Mouse (Mus musculus): ENCODE data around the gene Hpse2. TPM values are rescaled to one million over a fixed set of nuclear protein-coding genes. Genes with fewer than 3 reads are reported as not detected.

Hpse2 gene
- total RNA-seq, 2 experiments from 2014 or later, result 0.53 to 0.57 TPM

DNA sequence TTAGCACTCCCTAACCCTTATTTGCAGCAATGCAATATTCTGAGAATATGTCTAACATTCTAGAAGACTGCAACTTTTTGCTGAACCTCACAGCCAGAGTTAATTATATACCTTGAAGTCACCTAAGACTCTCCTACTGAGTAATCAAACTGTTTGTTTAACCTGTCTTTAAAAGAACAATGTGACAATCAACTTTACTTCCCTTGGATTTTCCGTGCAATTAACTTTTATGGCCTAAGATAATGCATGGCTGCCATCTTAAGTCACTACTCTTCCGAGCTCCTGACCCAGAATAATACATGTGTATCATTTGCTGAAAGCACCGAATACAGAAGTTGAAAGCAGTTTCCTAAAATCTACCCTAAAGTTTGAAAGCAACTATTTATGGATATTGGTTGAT is 407.6 kb downstream of the Hpse2 start:
- intact Hi-C loops (cut with DNase I), result no loop called here
- DNase-seq, result no peak

DNA sequence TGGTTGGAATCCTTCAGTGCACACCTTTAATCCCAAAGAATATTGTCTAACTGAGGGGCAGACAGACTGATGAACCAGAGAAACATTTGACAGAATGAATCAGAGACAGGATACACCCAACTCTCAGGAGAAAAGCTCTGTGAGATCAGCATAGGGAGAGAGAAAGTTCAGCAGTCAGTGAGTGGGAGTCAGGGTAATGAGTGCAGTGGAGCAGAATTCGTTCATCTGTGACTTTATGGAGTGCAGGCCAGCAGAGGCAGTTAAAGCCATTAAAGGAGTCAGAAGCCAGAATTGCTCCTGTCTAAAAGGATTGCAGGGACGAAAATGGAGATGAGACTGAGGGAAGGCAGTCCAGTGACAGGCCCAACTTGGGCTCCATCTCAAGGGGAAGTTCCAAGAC is 410.2 kb downstream of the Hpse2 start:
- intact Hi-C loops (cut with DNase I), result no loop called here
- no peak for DNase-seq

DNA sequence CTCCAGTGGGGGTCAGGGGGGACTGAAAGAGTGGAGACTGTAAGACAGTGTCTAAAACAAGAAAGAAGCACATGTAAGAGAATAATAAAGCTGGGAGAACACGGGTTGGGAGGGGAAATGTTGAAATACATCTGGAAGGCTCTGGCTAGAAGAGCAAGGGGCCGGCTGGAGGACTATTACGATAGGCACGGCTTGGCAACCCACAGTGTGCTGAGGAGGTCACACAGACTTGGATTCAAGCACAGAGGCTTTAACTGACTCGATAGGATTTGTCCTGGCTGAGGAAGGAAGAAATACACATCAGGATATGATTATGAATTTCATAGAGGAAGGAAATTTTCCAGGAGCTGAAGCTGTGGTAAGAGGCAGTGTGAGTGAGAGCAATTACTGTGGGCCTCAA is 414.4 kb downstream of the Hpse2 start:
- intact Hi-C loops (cut with DNase I), result no loop called here
- DNase-seq, result peak; percentile 13 to 31

DNA sequence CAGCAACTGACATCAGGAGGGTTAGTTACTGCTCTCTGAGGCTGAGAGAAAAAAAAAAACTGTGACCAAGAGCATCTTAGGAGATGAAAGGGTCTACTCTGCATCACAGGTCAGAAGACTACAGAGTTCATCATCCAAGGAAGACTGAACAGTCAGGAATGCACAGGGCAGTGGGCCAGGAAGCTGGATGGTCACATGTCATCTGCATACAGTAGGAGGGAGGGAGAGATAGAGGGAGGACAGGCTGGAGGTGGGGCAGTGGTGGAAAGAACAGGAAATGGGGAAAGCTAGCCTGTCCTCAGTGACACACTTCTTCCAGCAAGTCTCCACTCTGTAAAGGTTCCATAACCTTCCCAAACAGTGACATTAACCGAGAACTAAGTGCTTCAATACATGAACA is 423.0 kb downstream of the Hpse2 start:
- intact Hi-C loops (cut with DNase I), result no loop called here
- DNase-seq, result peak in 1 of 2 experiments; percentile 16

DNA sequence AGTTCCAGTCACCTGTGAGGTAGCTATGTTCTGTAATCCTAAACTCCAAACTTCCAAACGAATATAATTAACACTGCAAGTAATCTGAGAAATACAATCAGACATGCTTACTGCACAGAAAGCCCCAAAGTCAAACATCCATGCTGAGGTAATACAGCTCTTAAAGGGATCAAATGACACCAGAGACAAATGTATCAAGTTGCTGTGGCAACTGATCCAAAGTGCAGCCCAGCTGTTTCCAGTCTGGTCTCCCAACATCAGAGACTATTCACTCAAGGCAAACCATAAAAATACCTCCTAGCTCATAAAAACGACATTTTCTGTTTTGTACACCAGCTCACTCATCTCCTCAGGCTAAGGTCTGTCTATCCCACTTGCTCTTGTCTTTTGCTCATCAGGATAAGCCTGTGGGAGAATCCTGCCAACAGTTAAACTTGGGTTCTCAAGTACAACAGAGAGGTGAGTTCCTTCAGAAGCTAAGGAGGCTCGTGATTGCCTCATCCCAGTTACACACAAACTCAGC is 440.0 kb downstream of the Hpse2 start:
- no peak for DNase-seq
- intact Hi-C loops (cut with DNase I), result no loop called here

DNA sequence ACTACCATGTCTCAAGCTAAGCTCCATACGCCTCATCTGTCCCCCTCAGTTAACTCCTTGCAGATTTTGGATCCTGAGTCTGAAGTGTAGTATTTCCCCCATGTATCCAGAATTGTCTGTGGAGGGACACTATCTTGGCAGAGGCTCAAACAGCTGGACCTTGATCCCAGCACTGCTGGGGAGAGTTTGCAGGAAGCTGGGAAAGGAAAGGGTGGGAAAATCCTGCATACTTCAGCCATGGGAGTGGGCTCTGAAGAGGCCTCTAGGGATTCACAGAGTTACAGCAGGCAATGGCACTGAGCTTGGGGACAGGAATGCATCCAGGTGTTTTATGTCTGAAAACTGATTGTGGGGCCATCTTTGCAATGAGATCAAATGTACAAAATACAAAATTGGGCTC is 450.6 kb downstream of the Hpse2 start:
- peak; percentile 13 to 16 for DNase-seq
- intact Hi-C loops (cut with DNase I), result no loop called here

DNA sequence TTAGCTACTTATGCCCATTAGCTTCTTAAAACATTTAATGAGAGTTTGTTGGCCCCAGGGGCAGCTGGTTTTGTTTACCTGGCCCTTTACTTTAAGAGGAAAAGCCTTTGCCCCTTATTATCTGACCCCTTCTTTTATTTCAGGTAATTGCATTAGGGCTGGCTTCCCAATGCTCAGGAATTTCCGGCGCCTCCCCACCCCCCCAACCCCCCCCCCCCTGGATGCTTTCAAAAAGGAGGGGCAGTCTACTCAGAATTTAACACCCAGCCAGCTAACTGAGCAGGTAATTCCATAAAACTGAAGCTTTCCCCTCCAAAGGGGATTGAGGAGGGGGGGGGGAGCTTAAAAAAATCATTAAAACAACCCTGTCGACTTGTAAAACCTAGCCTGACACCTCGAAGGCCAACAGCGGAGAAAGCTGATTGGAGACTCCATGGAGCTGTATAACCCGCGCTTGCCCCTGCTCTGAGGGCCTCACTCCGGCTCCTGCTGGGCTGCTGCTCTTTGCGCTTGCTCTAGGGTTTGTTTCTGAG is 451.4 kb downstream of the Hpse2 start:
- intact Hi-C loops (cut with DNase I), result no loop called here
- no peak for DNase-seq

DNA sequence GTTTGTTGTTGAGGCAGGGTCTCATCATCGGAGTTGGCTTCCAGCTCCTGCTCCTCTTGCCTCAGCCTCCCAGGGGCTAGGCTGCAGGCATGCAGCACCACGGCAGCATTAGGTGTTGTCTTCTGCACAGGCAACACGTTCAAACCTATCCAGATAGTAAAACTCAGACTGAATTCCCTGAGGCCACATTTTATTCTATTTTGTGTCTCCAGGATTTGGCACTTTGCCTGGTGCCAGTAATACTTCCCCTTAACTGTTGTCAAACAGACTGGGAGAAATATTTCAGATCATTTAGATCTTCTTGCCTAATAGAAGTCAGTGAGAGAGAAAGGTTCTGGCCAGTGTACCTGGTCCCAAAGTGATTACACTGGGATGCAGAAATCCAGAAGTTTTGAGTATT is 458.5 kb downstream of the Hpse2 start:
- intact Hi-C loops (cut with DNase I), result no loop called here
- no peak for DNase-seq

DNA sequence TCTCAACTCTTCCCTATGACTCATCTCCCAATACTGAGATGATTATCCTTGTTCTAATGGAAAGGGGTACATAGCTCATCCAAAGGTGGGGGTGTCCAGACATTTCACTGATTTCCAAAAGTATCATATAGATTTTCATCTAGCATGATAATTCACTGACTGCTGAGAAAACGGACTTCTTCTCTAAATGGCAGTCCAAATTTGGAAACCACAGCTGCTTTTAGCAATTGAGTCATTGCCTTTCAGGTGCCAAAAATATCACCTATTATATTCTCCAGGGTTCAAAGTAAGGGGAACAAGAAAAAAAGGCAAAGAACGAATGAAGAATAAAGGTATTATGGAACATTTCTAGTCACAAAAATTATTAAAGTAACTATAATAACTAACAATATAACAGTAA is 459.9 kb downstream of the Hpse2 start:
- intact Hi-C loops (cut with DNase I), result no loop called here
- no peak for DNase-seq

DNA sequence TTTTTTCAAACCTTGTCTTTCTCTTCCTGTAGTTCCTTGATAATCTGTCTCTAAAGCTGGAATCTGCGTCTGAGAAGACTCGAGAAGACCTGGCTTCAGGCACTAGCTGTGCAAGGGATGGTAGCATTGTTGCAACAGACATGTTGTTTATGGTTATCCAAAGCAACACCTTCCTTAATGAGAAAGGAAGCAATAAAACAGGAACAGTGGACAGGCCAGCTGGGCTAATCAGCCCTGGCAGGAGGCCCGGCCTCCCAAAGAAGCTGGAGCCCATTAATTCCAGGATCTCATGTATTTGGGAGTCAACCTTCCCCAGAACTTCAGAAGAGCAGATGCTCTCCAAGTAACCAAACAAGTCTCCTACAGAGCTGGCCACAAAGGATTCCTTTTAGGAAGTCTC is 465.5 kb downstream of the Hpse2 start:
- intact Hi-C loops (cut with DNase I), result no loop called here
- peak; percentile 20 to 24 for DNase-seq

DNA sequence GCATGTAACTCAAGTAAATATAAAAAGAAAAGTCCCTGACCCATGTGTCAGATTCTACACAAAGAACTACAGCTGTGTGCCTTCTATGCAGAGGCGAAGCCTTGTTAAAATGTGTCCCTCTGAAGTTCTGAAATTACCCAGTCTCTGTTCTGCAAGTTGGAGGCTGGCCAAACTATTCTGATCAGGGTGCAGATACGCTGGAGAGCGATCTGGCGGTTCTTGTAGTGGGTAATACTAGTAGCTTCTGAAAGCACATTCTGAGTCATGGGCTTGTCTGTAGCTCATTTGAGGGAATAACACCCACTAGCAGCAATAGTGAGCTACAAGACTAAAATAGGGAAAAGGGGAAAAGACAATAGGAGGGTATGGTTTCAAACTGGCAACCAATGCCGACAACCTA is 474.5 kb downstream of the Hpse2 start:
- intact Hi-C loops (cut with DNase I), result no loop called here
- DNase-seq, result no peak

DNA sequence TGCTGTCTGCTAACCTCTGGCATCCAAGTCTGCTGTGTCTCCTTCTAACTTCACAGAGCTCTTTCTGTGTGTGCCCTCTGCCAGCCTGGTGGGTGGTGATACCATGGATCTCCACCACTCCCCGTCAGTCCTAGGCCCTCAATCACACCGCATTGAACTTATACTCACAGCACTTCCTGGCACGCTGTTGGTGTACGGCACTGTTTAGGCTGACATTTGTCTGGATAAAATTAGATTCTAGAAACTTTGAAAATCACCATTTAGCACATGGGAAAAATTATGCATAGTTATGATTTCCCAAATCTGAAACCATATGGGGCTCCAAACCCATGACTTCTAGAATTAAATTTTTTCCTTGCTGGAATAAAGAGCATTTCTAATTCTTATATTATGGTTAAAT is 478.4 kb downstream of the Hpse2 start:
- intact Hi-C loops (cut with DNase I), result no loop called here
- no peak for DNase-seq

DNA sequence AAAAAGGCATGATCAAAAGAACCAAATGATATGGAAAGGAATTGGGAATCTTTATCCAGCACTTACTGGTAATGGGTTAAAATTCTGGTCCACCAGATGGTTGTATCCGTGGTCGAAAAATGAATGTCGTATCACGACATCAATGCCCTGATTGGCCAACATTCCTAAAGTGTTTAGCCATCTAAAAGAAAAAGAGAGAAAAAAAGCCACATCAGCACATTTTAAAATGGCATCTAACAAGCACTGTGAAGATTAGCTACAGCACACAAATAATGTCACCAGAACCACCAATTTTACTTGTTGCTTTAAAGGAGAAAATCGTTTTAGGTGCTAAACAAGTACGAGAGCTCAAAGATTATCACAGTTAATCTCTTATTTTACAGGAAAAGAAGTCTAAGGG is 479.6 kb downstream of the Hpse2 start:
- DNase-seq, result no peak
- intact Hi-C loops (cut with DNase I), result no loop called here

DNA sequence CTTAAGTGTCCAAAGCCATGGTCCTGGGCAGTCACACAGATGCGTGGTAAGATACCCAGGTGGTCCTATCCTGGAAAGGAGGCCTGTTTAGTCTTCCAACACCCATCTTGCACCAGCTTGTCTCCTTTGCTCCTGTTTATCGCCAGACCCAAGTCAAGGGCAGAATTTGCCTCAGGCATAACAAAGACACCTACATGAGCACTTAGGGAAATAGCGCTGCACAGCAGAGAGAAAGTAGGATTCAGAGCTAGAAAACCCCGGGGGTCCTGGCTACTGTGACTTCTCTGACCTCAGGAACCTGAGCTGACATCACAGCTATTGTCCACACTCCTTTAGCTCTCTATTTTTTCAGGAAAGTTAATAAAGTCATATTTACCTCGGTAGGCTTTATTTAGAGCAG is 481.8 kb downstream of the Hpse2 start:
- DNase-seq, result no peak
- intact Hi-C loops (cut with DNase I), result no loop called here

DNA sequence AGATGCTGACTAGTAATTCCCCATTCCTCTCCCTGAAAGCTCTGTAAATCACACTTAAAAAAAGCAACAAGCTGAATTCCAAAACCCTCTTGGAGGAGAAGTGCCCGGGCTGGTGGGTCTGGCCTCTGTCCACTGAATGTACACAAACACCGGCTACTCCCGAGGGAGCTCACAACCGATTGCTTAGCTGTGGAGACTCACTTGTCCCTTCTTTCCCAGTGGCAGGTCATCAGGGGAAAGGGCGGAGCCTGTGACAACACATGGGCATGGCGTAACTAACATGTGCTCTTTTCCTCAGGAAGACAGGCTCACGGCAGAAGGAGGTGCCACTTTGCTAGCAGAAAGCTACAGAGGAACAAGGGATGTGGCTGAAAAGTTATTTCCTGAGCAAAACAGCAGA is 483.4 kb downstream of the Hpse2 start:
- intact Hi-C loops (cut with DNase I), result no loop called here
- no peak for DNase-seq

DNA sequence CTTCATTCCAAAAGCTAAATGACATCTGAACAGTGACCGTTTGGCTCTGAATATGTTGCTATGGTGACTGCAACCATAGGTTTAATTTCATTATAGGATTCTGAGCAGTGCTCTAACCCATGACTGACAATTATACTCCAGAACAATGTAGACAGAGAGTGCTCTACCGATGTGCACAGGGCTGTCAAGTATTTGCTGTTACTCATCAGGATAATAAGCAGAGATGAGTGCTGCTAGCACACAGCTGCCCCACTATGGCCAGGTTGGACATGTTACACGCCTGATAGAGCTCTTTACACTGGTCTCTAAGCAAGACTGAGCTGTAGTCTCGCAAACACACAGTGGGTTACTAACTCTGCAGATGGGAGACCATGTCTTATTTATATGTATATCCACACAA is 483.9 kb downstream of the Hpse2 start:
- intact Hi-C loops (cut with DNase I), result no loop called here
- DNase-seq, result no peak

DNA sequence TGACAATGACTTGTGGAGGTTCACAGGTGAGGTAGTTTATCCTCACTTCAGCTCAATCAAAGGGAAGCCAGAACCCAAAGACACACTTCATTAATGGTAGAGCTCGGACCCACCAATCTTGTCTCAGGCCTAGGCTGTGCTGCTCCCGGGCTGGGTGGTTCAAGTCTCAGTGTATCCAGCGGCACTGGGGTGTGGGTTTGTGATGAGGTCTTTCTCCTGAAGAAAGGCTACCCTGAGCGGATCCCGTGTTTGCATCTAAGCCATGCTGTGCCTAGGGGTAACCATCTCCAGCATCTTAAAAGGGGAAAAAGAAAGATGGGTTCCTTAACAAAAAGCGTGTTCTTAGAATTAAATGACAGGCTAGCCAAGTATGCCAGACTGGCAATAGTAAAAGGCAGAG is 484.3 kb downstream of the Hpse2 start:
- DNase-seq, result no peak
- intact Hi-C loops (cut with DNase I), result no loop called here

DNA sequence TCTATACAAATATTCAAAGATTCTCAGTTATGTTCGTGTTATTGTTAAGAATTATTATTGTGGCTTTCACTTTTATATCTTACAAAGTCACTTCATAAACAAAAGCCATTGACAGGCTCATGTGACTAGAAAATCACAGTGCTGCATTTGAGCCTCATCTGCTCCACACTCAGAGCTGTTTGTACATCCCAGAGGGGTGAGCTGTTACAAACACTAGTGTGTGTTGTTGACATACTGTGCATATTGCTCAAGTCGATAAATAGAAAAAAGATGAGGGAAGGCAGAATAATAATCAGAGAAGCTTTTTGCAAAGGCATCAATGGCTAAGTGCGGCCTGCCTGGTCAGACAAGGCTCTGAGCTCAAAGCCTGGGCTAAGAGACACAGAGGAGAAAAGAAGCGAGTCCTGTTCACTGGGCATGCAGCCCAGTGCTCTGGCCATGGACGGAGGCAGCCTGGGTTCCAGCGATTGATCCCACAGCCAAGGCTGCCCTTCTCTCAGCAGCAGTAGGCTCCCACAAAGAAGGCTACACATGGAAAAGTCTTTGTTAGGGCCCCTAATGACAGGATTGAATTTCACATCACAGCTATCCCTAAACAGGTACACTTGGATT is 485.6 kb downstream of the Hpse2 start:
- intact Hi-C loops (cut with DNase I), result no loop called here
- DNase-seq, result no peak

DNA sequence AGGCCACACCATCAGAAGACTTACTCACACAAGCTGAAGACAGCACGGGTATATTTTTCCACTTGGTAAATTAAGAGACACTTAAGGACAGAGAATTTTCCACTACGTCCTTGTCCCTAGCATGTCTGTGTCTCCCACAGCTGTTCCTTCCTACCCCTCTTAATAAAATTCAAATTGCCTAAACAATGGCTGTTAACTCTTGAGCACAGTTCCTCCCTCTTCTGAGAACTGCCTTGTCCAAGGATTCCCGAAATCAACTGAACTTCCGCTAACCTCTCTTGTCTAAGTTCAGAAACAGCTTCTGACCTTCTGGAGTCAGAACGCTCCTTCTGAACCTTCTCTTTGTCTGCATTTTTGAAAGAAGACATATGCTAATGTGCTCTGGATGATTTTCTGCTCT is 496.6 kb downstream of the Hpse2 start:
- intact Hi-C loops (cut with DNase I), result no loop called here
- peak in 1 of 2 experiments; percentile 13 for DNase-seq

DNA sequence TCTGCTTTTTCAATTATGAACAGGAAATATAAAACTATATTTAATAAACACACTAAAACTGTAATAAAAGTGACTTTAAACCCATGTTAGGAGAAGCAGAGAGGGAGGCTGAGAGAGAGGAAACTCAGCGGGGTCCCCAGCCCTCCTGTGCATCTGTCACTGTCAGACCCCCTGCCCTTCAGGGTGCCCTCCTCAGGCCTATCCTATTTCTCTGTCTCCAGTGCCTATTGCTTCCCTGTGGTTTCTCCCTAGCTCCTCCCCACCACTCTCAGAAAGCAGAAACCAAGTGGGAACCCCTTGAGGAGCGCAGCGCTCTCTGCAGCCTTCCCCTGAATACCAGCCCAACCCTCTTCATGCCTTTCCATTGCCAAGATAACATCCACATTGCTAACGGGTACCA is 510.5 kb downstream of the Hpse2 start:
- intact Hi-C loops (cut with DNase I), result no loop called here
- DNase-seq, result no peak

DNA sequence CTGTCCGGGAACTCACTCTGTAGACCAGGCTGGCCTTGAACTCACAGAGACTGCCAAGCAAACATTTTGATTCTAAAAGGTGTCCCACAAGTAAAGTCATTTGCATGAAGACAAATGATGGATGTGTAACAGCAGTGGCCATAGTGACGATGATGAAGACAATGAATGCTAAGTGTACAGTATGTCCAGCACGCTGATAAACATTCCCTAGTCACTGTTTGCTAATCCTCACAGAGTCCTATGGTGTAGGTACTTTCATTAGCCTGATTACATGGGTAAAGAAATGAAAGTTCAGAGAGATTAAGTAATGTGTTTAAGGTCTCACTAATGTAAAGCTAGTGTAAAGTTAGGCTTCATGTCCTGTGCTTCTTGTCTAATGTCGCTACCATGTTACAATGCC is 511.6 kb downstream of the Hpse2 start:
- intact Hi-C loops (cut with DNase I), result no loop called here

DNA sequence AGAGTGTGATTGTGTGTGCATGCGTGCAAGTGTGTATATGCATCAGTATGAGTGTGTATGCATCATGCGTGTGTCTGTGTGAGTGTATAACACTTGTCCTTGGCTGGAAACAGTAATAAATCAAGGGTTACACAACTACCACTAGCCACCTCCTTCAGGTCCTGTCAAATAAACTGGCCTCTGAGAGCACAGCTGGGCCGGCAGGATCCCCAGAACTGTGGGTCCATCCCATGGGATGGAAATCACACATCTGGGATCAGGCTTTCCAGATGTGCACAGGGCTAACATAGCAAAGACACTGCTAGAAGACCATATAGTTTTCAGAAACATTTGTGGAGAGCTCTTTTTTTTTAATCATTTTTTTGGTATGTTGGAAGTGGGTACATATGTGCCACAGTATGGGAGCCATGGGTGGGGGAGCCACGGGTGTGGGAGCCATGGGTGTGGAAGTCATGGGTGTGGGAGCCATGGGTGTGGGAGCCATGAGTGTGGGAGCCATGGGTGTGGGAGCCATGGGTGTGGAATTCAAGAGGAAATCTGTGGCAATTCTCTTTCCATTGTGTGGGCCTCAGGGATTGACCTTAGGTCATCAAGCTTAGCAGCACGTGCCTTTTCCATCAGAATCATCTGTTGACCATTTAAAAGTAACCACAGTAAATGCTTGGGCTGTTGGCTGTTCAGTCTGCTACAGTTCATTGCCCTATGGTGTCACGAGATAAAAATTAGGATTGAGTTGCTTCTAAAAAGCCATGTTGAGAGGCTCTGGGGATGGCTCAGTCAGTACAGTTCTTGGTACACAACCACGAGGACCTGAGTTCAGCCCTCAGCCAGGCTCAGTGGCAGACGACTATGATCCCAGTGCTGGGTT is 518.3 kb downstream of the Hpse2 start:
- intact Hi-C loops (cut with DNase I), result no loop called here
- peak; percentile 34 to 36 for DNase-seq

More for the DNA sequence above, 511.6 kb downstream of the Hpse2 start:
- no peak for DNase-seq

All from heart, postnatal 10 days (tissue).